Mouse (Mus musculus) embryonic facial prominence, embryonic 10.5 days (tissue): ENCODE data around the gene Bicd1. TPM values are rescaled to one million over a fixed set of nuclear protein-coding genes. Genes with fewer than 3 reads are reported as not detected.

ENCODE experiments used
- DNase-seq: peaks from one replicate; pipeline ENCODE4 v3.0.0-alpha.2; 2017; ENCODE audit warnings: low spot score
- H3K27ac ChIP-seq: fragments of 300-500 bp; sonication (generic); replicated peaks from 2 replicates; pipeline ENCODE4 v1.5.1; 2016; ENCODE audit warnings: mild to moderate bottlenecking
- H3K27me3 ChIP-seq: fragments of 300-500 bp; sonication (generic); replicated peaks from 2 replicates; pipeline ENCODE4 v1.6.1; 2016; ENCODE audit warnings: low read depth, mild to moderate bottlenecking; ENCODE audit not compliant: poor library complexity, severe bottlenecking
- H3K36me3 ChIP-seq: fragments of 300-500 bp; sonication (generic); replicated peaks from 2 replicates; pipeline ENCODE4 v1.6.1; 2016; ENCODE audit warnings: mild to moderate bottlenecking, moderate library complexity
- H3K4me1 ChIP-seq: fragments of 300-500 bp; sonication (generic); 2 replicates; pipeline ENCODE4 v1.6.1; 2016
- H3K4me3 ChIP-seq: fragments of 300-500 bp; sonication (generic); 2 replicates; pipeline ENCODE4 v1.5.1; 2016; ENCODE audit warnings: mild to moderate bottlenecking, moderate library complexity
- H3K9me3 ChIP-seq: fragments of 300-500 bp; sonication (generic); 2 replicates; pipeline ENCODE4 v1.6.1; 2016; ENCODE audit warnings: mild to moderate bottlenecking
- WGBS: fragments of 180-500 bp; shearing (Covaris S2); methylation state at CpG from one replicate; pipeline ENCODE4 v1.1.7; 2016; 5-methylcytosine and 5-hydroxymethylcytosine counted together
- microRNA-seq: library from miRNA; unstranded; fragments of <30 nt; microRNA quantifications from one replicate; pipeline ENCODE4, GENCODE M21; 2017
- polyA plus RNA-seq: library from polyadenylated mRNA; unstranded; fragments of >200 nt; fragmentation: Nextera tagmentation; extraction: Ambion mirVana; gene quantifications from 2 replicates; pipeline ENCODE4 v1.2.1, GENCODE M21; 2016

Gene Bicd1
- polyA plus RNA-seq, 1 experiment from 2014 or later = 8.0 TPM

DNA sequence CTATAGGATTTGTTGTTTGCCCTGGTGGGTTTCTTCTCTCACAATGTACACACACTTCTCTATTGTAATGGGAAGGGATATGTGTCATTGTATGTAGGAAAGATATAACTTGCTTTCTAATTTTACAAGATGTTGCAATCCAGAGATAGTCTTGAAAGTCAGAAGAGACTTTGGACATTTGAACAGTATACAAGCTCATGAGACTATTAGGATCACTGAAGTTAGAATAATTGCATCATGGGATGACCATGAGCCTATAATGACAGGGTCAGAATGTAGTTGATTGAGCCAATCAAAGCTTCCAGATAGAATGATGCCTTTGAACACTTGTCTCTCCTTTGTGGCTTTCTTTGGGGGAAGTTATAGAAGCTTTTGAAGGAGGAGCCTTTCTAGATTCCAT lies 171.4 kb downstream of the Bicd1 start:
- no peaks in the 10 kb centered on the region for H3K27me3 ChIP-seq
- H3K9me3 ChIP-seq = peaks cover 25% of the 10 kb centered on the region
- no peak overlapping the region for H3K27ac ChIP-seq
- DNase-seq = no peak
- H3K36me3 ChIP-seq = peaks cover 16% of the 10 kb centered on the region
- H3K4me1 ChIP-seq = no peaks in the 10 kb centered on the region
- no peak overlapping the region for H3K4me3 ChIP-seq

DNA sequence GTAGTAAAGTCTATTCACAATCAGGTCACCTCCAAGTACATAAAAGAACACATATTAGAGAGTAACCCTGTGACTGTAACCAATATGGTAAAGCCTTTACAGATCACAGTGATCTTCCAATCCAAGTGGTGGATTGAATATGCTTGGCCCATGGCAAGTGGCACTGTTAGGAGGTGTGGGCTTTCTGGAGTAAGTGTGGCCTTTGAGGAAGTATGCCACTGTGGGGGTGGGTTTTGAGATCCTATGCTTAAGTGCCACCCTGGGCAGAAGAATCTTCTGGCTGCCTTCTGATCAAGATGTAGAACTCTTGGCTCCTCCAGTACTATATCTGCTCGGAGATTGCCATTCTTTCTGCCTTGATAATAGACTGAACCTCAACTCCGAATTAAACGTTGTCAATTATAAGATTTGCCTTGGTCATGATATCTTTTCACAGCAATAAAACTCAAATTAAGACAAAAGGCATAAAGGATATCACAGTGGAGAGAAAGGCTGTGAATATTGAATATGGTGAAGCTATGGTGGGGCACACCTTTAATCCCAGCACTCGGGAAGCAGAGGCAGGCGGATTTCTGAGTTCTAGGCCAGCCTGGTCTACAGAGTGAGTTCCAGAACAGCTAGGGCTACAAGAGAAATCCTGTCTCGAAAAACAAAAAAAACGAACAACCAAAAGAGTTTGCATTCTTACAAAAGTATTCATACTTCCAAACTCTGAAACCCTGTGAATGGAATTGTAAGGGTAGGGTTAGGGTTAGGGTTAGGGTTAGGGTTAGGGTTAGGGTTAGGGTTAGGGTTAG lies 177.2 kb downstream of the Bicd1 start:
- peaks cover 17% of the 10 kb centered on the region for H3K36me3 ChIP-seq
- DNase-seq = no peak
- no peaks in the 10 kb centered on the region for H3K27me3 ChIP-seq
- H3K9me3 ChIP-seq = peaks cover 37% of the 10 kb centered on the region
- no peak overlapping the region for H3K4me3 ChIP-seq
- no peak overlapping the region for H3K27ac ChIP-seq
- no peaks in the 10 kb centered on the region for H3K4me1 ChIP-seq
- WGBS = 89% methylated on average over 7 of the region's 7 CpGs

Small RNAs within 50 kb of the gene (microRNA-seq; reads per million reads assigned to microRNA genes)
- gene Gm24307 = not detected

Other genes with a start within 250 kb of the Bicd1 start
- 40.2 and 45.1 TPM in 2 replicates for gene Amn1, start 220.2 kb upstream of the Bicd1 start, polyA plus RNA-seq
- 49.9 and 53.5 TPM in 2 replicates for gene Resf1, start 99.5 kb upstream of the Bicd1 start, polyA plus RNA-seq